Mouse (Mus musculus) lung, embryonic 16.5 days (tissue): ENCODE data around the gene 4930452B06Rik. TPM values are rescaled to one million over a fixed set of nuclear protein-coding genes. Genes with fewer than 3 reads are reported as not detected.

Source experiments
- ATAC-seq: fragments of 200-750 bp; cut with Nextera tagmentation; 2 replicates; pipeline ENCODE4 v1.8.0; 2017; ENCODE audit warnings: low read depth, mild to moderate bottlenecking, moderate library complexity
- H3K27ac ChIP-seq: fragments of 300-500 bp; sonication (generic); 2 replicates; pipeline ENCODE4 v1.5.1; 2014; ENCODE audit warnings: mild to moderate bottlenecking, control low read depth, low read length
- H3K27me3 ChIP-seq: fragments of 300-500 bp; sonication (generic); 2 replicates; pipeline ENCODE4 v1.6.1; 2014; ENCODE audit warnings: low read depth, low read length, mixed read lengths; ENCODE audit not compliant: control insufficient read depth, insufficient read depth
- H3K36me3 ChIP-seq: fragments of 300-500 bp; sonication (generic); 2 replicates; pipeline ENCODE4 v1.6.1; 2014; ENCODE audit warnings: low read length; ENCODE audit not compliant: control insufficient read depth, insufficient read depth
- H3K4me1 ChIP-seq: fragments of 300-500 bp; sonication (generic); replicated peaks from 2 replicates; pipeline ENCODE4 v1.6.1; 2014; ENCODE audit warnings: low read length, mixed read lengths; ENCODE audit not compliant: control insufficient read depth, insufficient read depth
- H3K4me2 ChIP-seq: fragments of 300-500 bp; sonication (generic); 2 replicates; pipeline ENCODE4 v1.6.1; 2014; ENCODE audit warnings: low read depth, low read length, control low read depth
- H3K4me3 ChIP-seq: fragments of 300-500 bp; sonication (generic); 2 replicates; pipeline ENCODE4 v1.5.1; 2014; ENCODE audit warnings: mild to moderate bottlenecking, low read length, control low read depth
- H3K9ac ChIP-seq: fragments of 300-500 bp; sonication (generic); 2 replicates; pipeline ENCODE4 v1.6.1; 2014; ENCODE audit warnings: low read length, control low read depth
- H3K9me3 ChIP-seq: fragments of 300-500 bp; sonication (generic); 2 replicates; pipeline ENCODE4 v1.6.1; 2016; ENCODE audit warnings: low read length; ENCODE audit not compliant: control insufficient read depth
- WGBS: fragments of 180-500 bp; shearing (Covaris S2); extraction: QIAGEN DNeasy Blood & Tissue Kit; methylation state at CpG from one replicate; pipeline ENCODE4 v1.1.7; 2014; 5-methylcytosine and 5-hydroxymethylcytosine counted together
- polyA plus RNA-seq: library from polyadenylated mRNA; unstranded; fragments of >200 nt; fragmentation: Nextera tagmentation; extraction: Ambion mirVana; gene quantifications from 2 replicates; pipeline ENCODE4 v1.2.1, GENCODE M21; 2015

4930452B06Rik gene
- polyA plus RNA-seq, 1 experiment from 2014 or later: 16.0 TPM

- no peaks in the 10 kb centered on the region for H3K36me3 ChIP-seq
- no peak overlapping the region for H3K4me3 ChIP-seq
- H3K27ac ChIP-seq: no peak overlapping the region
- H3K4me2 ChIP-seq: no peak overlapping the region
- no peak for ATAC-seq
- 83% methylated on average over 1 of the region's 1 CpGs for WGBS
- H3K9ac ChIP-seq: no peak overlapping the region
- H3K4me1 ChIP-seq: no peaks in the 10 kb centered on the region; the same call in 1 of the 2 replicates
- no peaks in the 10 kb centered on the region for H3K9me3 ChIP-seq
- H3K27me3 ChIP-seq: no peaks in the 10 kb centered on the region
Observed at GRCm38 (mm10) chr14:8447352-8447751, 218.7 kb downstream of the 4930452B06Rik start.

- 70% methylated on average over 2 of the region's 2 CpGs for WGBS
- Histone ChIP-seq H3K9me3 (no peaks in the 10 kb centered on the region), H3K27ac (no peak overlapping the region), H3K4me3 (no peak overlapping the region), H3K4me2 (no peak overlapping the region), H3K27me3 (no peaks in the 10 kb centered on the region), H3K4me1 (no peaks in the 10 kb centered on the region; the same call in 1 of the 2 replicates), H3K9ac (no peak overlapping the region), H3K36me3 (no peaks in the 10 kb centered on the region)
- no peak for ATAC-seq
Observed at GRCm38 (mm10) chr14:8444363-8444762, 221.7 kb downstream of the 4930452B06Rik start.

DNA sequence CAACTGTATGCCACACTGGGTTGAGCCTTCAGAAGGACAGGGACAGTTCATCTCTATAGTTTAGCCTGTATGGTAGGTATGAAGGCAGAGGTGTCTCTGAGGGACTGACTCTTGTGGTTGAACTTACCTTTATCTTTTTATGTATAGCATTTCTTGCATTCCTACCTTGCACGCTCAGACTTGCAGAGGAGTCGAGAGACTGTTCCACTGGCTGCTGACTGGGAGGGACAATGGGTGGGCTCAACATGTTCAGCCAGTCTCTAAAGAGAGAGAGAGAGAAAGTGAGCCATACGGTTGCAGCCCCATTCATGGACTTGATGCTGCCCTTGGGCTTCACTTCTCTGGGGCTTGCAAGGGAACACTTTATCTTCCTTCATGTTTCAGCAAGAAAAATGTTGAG, 223.3 kb downstream of the 4930452B06Rik start:
- Histone ChIP-seq H3K9ac (no peak overlapping the region), H3K27me3 (no peaks in the 10 kb centered on the region), H3K9me3 (no peaks in the 10 kb centered on the region), H3K36me3 (no peaks in the 10 kb centered on the region), H3K4me3 (no peak overlapping the region), H3K27ac (no peak overlapping the region), H3K4me1 (no peaks in the 10 kb centered on the region; the same call in 1 of the 2 replicates), H3K4me2 (no peak overlapping the region)
- ATAC-seq: no peak
- 48% methylated on average over 3 of the region's 3 CpGs for WGBS

DNA sequence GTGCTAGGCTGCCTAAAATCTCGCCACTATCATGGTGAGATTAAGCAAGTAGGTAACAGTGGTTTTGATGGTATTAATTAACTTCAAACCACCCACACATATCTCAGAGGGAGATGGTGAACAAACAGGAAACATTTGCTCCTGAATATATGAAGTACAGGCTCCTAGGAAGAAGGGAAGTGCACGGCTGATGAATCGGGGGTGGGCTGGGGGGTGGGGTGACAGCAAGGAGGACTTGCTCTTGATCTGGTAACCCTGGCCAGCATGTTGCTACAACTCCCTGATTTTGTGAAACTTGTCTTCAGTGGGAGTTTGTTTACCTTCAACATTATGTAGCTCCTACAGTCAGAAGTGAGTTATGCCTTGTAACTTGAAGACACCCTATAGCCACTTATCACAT, 224.4 kb downstream of the 4930452B06Rik start:
- Histone ChIP-seq H3K36me3 (no peaks in the 10 kb centered on the region), H3K4me2 (no peak overlapping the region), H3K9ac (no peak overlapping the region), H3K27ac (no peak overlapping the region), H3K27me3 (no peaks in the 10 kb centered on the region), H3K4me1 (no peaks in the 10 kb centered on the region; the same call in 1 of the 2 replicates), H3K4me3 (no peak overlapping the region), H3K9me3 (no peaks in the 10 kb centered on the region)
- no peak for ATAC-seq
- 48% methylated on average over 3 of the region's 3 CpGs for WGBS

- H3K4me3 ChIP-seq: no peak overlapping the region
- 39% methylated on average over 6 of the region's 6 CpGs for WGBS
- no peaks in the 10 kb centered on the region for H3K9me3 ChIP-seq
- ATAC-seq: peak; percentile 49; the same call in 1 of the 2 replicates
- H3K27ac ChIP-seq: peak overlapping the region; percentile 53
- H3K27me3 ChIP-seq: no peaks in the 10 kb centered on the region
- no peak overlapping the region for H3K9ac ChIP-seq
- no peaks in the 10 kb centered on the region for H3K36me3 ChIP-seq
- H3K4me1 ChIP-seq: no peaks in the 10 kb centered on the region
- 0 out of 2 replicates have a peak overlapping the region, but pooled peaks have one; percentile 9 for H3K4me2 ChIP-seq
Observed at GRCm38 (mm10) chr14:8430611-8431230, 235.3 kb downstream of the 4930452B06Rik start.

- Histone ChIP-seq H3K4me3 (no peak overlapping the region), H3K4me2 (no peak overlapping the region), H3K27me3 (no peaks in the 10 kb centered on the region), H3K9ac (no peak overlapping the region), H3K27ac (no peak overlapping the region), H3K9me3 (no peaks in the 10 kb centered on the region), H3K36me3 (no peaks in the 10 kb centered on the region), H3K4me1 (no peaks in the 10 kb centered on the region)
- ATAC-seq: no peak
- 78% methylated on average over 2 of the region's 2 CpGs for WGBS
Observed at GRCm38 (mm10) chr14:8429767-8430166, 236.3 kb downstream of the 4930452B06Rik start.

- 66% methylated on average over 3 of the region's 3 CpGs for WGBS
- Histone ChIP-seq H3K36me3 (no peaks in the 10 kb centered on the region), H3K27me3 (no peaks in the 10 kb centered on the region), H3K4me3 (no peak overlapping the region), H3K27ac (no peak overlapping the region), H3K9me3 (no peaks in the 10 kb centered on the region), H3K4me1 (no peaks in the 10 kb centered on the region), H3K9ac (no peak overlapping the region), H3K4me2 (no peak overlapping the region)
- no peak for ATAC-seq
Observed at GRCm38 (mm10) chr14:8422833-8423232, 243.2 kb downstream of the 4930452B06Rik start.

DNA sequence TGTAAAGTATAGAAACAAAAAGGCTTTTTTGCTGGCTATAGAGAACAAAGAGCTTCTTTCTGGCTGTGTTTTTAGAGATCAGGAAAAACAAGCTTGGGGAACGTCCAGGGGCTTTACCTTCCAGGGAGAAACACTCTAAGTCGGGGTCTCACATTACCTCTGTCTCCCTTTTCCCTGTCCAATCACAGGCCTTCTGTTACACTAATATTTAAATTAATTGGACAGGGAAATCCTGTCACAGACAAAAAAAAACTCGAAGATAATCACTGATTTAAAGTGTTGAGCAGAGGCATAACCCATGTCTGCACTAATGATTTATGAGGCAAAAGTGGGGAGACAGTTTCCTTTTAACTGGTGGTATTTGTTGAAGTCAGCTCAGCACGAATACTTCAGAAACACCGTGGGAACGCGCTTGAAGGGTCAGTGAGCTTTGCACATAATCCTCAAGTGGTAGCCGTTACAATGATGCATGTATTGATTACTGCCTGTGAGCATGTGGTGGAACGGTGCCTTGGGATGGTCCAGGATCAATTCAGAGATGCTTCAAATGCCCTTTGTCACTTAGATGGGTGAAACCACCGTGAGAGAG, 244.7 kb downstream of the 4930452B06Rik start:
- Histone ChIP-seq H3K27ac (no peak overlapping the region), H3K36me3 (no peaks in the 10 kb centered on the region), H3K4me3 (no peak overlapping the region), H3K4me2 (no peak overlapping the region), H3K9ac (no peak overlapping the region), H3K4me1 (no peaks in the 10 kb centered on the region), H3K27me3 (no peaks in the 10 kb centered on the region), H3K9me3 (no peaks in the 10 kb centered on the region)
- no peak for ATAC-seq
- WGBS: 8% methylated on average over 10 of the region's 10 CpGs

GRCm38 (mm10) chr14:8418610-8419009, 247.4 kb downstream of the 4930452B06Rik start:
- Histone ChIP-seq H3K9me3 (no peaks in the 10 kb centered on the region), H3K4me2 (no peak overlapping the region), H3K27ac (no peak overlapping the region), H3K9ac (no peak overlapping the region), H3K27me3 (no peaks in the 10 kb centered on the region), H3K36me3 (no peaks in the 10 kb centered on the region), H3K4me3 (no peak overlapping the region), H3K4me1 (no peaks in the 10 kb centered on the region)
- ATAC-seq: no peak
- WGBS: 36% methylated on average over 3 of the region's 3 CpGs
